Mouse (Mus musculus) testis, adult 2 months (tissue): Measurements from ENCODE around the gene Tlr2.
A peak's percentile ranks its signal among the peaks of the same experiment; 100 is the strongest.

Experiments
- CTCF ChIP-seq: fragments of 200-500 bp; IDR thresholded peaks from 2 replicates; pipeline ENCODE4 v1.5.1; 2012; ENCODE audit warnings: low read depth, mild to moderate bottlenecking, inconsistent platforms, low read length, moderate library complexity; ENCODE audit not compliant: control insufficient read depth, insufficient read depth, insufficient replicate concordance
- POLR2A ChIP-seq: fragments of 200-500 bp; IDR thresholded peaks from 2 replicates; pipeline ENCODE4 v1.6.1; 2012; ENCODE audit warnings: low read depth, mild to moderate bottlenecking, inconsistent platforms, low read length, moderate library complexity; ENCODE audit not compliant: control insufficient read depth

- no peak for TF ChIP-seq POLR2A
- TF ChIP-seq CTCF = peak; percentile 53; the same call in 1 of the 2 replicates
These were observed 43.7 kb downstream of the Tlr2 start for GRCm38 (mm10) chr3:83797828-83798227.
